Mouse (Mus musculus): ENCODE measurements around the gene Fancc. TPM values are rescaled to one million over a fixed set of nuclear protein-coding genes. Genes with fewer than 3 reads are reported as not detected.
A peak's percentile ranks its signal among the peaks of the same experiment; 100 is the strongest.
"Not testable (repeated sequence)": the region's sequence is repeated elsewhere in the genome, so short reads cannot be mapped to it uniquely, and the experiment has no call there.

Fancc gene
- polyA plus RNA-seq, 1 experiment from 2014 or later, result 16.1 TPM

DNA sequence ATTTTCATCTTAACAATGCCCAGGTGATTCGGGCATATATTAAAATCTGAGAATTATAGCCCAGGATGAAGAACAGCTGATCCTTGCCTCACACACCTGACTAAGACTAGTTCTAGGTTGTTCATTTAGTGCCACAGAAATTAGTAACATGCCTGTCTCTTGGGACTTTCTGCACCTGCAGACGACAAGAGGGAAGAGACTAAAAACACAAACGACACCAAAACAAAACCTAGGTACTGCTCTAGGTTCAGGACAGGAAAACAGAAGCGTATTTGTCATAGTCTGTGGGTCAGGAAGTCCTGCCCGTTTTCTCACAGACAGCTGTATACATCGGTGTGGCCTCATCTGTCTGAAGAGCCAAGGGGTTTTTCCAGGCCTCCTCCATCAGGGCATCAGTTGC lies 51.7 kb downstream of the Fancc start:
- Histone ChIP-seq H3K4me1 (no peaks in the 10 kb centered on the region), H3K27me3 (replicated peaks) (no peaks in the 10 kb centered on the region), H3K4me3 (no peak overlapping the region), H3K9me3 (no peaks in the 10 kb centered on the region), H3K27ac (no peak overlapping the region), H3K4me2 (no peak overlapping the region), H3K36me3 (replicated peaks) (no peaks in the 10 kb centered on the region), H3K9ac (no peak overlapping the region)
- no peak for ATAC-seq (replicated peaks)
- WGBS, result 85% methylated on average over 6 of the region's 6 CpGs

DNA sequence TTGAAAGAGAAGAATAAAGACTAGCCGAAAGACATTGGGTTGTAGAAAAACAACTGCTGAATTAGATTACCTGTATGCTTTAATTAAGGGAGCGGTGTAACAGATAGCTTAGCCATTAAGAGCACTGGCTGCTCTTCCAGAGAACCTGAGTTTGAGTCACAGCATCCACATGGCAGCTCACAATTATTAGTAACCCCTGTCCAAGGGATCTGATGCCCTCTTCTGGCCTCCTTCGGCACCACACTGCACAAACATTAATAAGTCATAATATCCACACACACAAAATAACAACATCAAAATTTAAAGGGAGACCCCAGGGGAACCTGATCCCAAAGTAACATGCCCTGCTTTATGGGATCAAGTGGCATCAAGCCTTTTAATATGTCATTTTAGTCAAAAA lies 64.3 kb downstream of the Fancc start:
- 93% methylated on average over 3 of the region's 3 CpGs for WGBS
- no peak for ATAC-seq (replicated peaks)
- H3K9ac ChIP-seq, result no peak overlapping the region

DNA sequence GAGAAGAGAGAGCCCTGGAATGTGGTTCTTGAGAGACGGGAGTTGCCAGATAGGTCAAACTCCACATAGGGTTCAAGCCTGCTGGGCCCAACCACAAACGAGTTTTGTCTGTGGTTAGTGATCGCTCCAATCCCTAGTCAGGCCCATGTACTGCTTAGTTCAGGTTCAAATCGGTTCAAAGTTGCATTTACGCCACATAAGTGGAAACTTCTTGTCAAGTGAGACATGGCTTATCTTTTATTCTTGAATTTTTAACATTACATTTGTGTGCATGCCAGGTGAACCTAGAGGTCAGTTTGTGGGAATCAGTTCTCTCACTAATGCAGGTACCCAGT lies 65.3 kb downstream of the Fancc start:
- ATAC-seq (replicated peaks), result peak; percentile 1
- peak overlapping the region; percentile 64 for H3K9ac ChIP-seq
- peak overlapping the region; percentile 91 for H3K27ac ChIP-seq
- no peaks in the 10 kb centered on the region for H3K9me3 ChIP-seq
- H3K4me3 ChIP-seq, result peak overlapping the region; percentile 66
- H3K4me1 ChIP-seq, result peaks cover 8% of the 10 kb centered on the region; the same call in 1 of the 2 replicates
- no peaks in the 10 kb centered on the region for H3K36me3 ChIP-seq (replicated peaks)
- H3K4me2 ChIP-seq, result peak overlapping the region; percentile 67
- no peaks in the 10 kb centered on the region for H3K27me3 ChIP-seq (replicated peaks)
- WGBS, result 10% methylated on average over 5 of the region's 5 CpGs

More for the DNA sequence above, 64.3 kb downstream of the Fancc start:
- Histone ChIP-seq H3K4me1 (peaks cover 8% of the 10 kb centered on the region; the same call in 1 of the 2 replicates), H3K4me2 (no peak overlapping the region), H3K4me3 (no peak overlapping the region), H3K27me3 (replicated peaks) (no peaks in the 10 kb centered on the region), H3K9me3 (no peaks in the 10 kb centered on the region), H3K36me3 (replicated peaks) (no peaks in the 10 kb centered on the region), H3K27ac (no peak overlapping the region)

DNA sequence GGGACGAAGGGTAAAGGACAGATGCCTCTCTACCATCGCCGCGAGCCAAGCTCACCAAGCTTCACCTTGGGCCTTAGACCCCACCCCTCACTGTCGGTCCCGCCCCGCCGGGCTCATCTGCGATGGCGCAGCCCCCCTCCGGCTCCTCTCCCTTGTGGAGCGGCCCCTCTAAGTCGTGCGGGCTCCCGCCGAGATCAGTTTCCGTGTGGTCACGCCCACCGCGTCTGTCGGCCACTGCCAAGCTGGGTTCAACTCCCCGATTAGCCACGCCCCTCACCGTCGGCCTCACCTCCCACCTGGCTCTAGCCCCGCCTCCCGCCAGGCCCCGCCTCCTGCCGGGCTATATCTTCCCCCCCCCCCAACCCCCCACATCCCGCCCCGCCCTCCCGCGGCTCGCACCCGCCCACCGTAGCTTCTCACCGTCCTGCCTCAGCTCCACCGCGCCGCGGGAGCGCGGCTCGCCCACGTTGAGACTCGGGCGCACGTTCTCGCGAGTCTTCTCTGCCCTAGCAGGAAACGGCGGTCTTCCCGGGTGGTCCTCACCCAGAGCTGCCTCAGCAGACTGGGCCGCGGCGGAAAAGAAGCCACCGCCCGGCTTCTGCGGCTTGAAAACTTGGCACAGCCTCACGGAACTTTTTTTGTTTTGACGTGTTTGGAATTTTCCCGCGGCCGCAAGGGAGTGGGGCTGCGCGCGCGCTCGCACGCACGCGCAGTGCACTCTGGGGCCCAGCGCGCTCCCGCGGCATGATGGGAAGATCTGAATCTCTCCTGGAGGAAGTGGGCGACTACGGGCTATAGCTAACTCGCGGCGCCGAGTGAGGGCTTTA lies 65.8 kb downstream of the Fancc start:
- Histone ChIP-seq H3K4me2 (peak overlapping the region; percentile 67), H3K4me3 (peak overlapping the region; percentile 66), H3K4me1 (peaks cover 8% of the 10 kb centered on the region; the same call in 1 of the 2 replicates), H3K9ac (peak overlapping the region; percentile 64), H3K27ac (peak overlapping the region; percentile 91), H3K36me3 (replicated peaks) (no peaks in the 10 kb centered on the region), H3K9me3 (no peaks in the 10 kb centered on the region), H3K27me3 (replicated peaks) (no peaks in the 10 kb centered on the region)
- WGBS, result under 1% methylated on average over 76 of the region's 82 CpGs
- ATAC-seq (replicated peaks), result peak; percentile 97

DNA sequence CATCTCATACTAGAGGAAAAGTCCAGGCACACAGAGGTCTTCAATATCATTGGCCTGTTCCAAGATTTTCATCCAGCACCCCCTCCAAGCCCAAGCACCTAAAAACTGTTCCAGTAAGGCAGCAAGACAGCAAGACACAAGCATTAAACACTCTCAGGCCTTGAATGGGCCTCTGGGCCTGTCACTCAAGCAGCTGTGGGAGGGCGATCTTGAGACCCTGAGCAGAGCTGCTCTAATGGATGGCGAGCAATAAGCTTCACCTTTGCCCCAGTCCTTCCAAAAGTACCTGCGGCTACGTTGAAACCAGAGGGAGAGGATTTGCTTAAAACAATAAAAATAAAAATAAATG lies 66.4 kb downstream of the Fancc start:
- peak overlapping the region; percentile 67 for H3K4me2 ChIP-seq
- 0% methylated on average over 4 of the region's 4 CpGs for WGBS
- no peaks in the 10 kb centered on the region for H3K36me3 ChIP-seq (replicated peaks)
- peak overlapping the region; percentile 64 for H3K9ac ChIP-seq
- H3K27ac ChIP-seq, result peak overlapping the region; percentile 91
- H3K4me3 ChIP-seq, result peak overlapping the region; percentile 66
- no peaks in the 10 kb centered on the region for H3K9me3 ChIP-seq
- H3K4me1 ChIP-seq, result peaks cover 8% of the 10 kb centered on the region; the same call in 1 of the 2 replicates
- ATAC-seq (replicated peaks), result peak; percentile 86
- no peaks in the 10 kb centered on the region for H3K27me3 ChIP-seq (replicated peaks)

DNA sequence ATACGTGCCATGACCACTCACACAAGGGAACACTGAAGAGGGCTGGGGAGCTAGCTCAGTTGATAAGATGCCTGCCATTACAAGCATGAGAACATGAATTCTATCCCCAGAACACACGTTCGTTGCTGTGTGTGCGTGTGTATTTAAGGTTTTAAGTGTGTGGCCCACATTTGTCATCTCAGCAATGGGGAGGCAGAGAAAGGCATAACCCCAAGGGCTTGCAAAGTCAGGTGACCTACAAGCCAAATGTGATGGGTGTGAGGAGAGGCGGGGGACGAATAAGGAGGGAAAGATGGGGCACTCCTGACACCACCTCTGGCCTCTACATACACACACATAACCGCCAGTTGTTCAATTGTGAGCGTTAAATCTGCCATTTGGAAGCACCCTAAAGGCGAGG lies 66.9 kb downstream of the Fancc start:
- Histone ChIP-seq H3K27ac (peak overlapping the region; percentile 91), H3K27me3 (replicated peaks) (no peaks in the 10 kb centered on the region), H3K4me2 (peak overlapping the region; percentile 67), H3K4me1 (peaks cover 8% of the 10 kb centered on the region; the same call in 1 of the 2 replicates), H3K9ac (peak overlapping the region; percentile 64), H3K4me3 (peak overlapping the region; percentile 66), H3K36me3 (replicated peaks) (no peaks in the 10 kb centered on the region), H3K9me3 (no peaks in the 10 kb centered on the region)
- no peak; the same call in 1 of the 2 replicates for ATAC-seq (replicated peaks)
- 79% methylated on average over 9 of the region's 9 CpGs for WGBS

DNA sequence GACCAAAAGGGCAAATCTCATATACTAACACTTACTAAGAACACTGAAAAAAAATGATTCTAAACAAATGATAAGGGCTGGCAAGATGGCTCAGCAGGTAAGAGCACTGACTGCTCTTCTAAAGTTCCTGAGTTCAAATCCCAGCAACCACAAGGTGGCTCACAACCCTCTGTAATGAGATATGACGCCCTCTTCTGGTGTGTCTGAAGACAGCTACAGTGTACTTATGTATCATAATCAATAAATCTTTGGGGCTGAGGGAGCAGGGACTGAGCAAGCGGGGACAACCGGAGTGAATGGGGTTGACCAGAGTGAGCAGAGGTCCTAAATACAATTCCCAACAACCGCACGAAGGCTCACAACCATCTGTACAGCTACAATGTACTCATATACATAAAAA lies 68.9 kb downstream of the Fancc start:
- H3K36me3 ChIP-seq (replicated peaks); H3K27me3 ChIP-seq (replicated peaks); H3K4me2 ChIP-seq; H3K27ac ChIP-seq; H3K9me3 ChIP-seq; H3K4me1 ChIP-seq; ATAC-seq (replicated peaks); H3K9ac ChIP-seq; H3K4me3 ChIP-seq: not testable (repeated sequence)
- WGBS, result 95% methylated on average over 5 of the region's 5 CpGs

DNA sequence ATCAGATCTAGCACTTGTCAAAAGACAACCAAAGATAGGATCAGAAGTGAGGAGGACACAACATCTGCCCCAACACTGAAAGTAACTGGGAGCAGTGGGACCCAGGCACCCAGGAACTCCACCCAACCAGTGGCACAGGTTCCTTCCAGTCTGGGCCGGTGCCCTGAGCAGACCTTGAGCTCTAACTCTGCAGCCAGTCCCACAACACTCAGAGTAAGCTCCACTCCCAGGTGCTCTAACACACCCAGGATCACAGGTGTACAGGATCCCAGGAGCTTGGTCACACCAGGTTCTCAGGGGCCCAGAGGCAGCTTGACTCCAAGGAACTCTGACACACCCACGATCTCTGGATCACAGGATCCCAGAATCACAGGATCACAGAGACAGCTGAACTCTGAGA lies 74.0 kb downstream of the Fancc start:
- H3K27me3 ChIP-seq (replicated peaks), result no peaks in the 10 kb centered on the region
- no peak overlapping the region for H3K4me2 ChIP-seq
- 98% methylated on average over 2 of the region's 2 CpGs for WGBS
- H3K9me3 ChIP-seq, result no peaks in the 10 kb centered on the region
- no peak overlapping the region for H3K27ac ChIP-seq
- no peak overlapping the region for H3K4me3 ChIP-seq
- H3K4me1 ChIP-seq, result no peaks in the 10 kb centered on the region
- no peaks in the 10 kb centered on the region for H3K36me3 ChIP-seq (replicated peaks)
- no peak for ATAC-seq (replicated peaks)
- no peak overlapping the region for H3K9ac ChIP-seq

DNA sequence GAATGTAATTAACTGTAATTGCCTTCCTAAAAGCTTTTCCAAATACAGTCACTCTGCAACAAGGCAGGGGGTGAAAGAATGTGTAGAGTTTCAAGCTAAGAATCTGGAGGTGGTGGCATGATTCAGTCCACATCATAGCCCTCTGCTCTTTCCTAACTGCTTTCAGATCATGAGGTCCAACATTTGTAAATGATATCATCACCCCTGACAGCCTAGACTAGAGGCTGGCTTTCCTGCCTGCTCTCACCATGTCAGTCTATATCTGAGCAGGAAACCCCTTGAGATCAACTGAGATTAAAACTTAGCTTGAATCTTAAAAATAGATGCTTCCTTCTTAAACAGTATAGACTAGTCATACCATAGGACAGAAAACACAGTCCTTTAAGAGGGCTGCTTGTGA lies 75.9 kb downstream of the Fancc start:
- no peaks in the 10 kb centered on the region for H3K9me3 ChIP-seq
- no peaks in the 10 kb centered on the region for H3K27me3 ChIP-seq (replicated peaks)
- no peak overlapping the region for H3K4me2 ChIP-seq
- H3K36me3 ChIP-seq (replicated peaks), result no peaks in the 10 kb centered on the region
- H3K9ac ChIP-seq, result no peak overlapping the region
- no peak for ATAC-seq (replicated peaks)
- H3K27ac ChIP-seq, result no peak overlapping the region
- H3K4me3 ChIP-seq, result no peak overlapping the region
- no peaks in the 10 kb centered on the region for H3K4me1 ChIP-seq

DNA sequence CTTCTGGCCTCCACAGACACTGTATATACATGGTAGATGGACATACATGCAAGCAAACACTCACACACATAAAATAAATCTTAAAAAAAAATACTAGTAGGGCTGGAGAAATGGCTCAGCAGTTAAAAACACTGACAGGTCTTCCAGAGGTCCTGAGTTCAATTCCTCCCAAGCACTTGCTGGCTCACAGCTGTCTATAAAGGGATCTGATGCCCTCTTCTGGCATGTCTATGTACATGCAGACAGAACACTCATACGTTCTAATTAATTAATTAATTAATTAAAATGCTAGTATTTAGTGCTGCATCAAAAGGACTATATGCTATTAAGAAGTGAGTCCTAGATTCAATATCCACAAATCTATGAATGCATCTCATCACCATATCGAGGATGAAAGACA lies 78.9 kb downstream of the Fancc start:
- Histone ChIP-seq H3K27ac (no peak overlapping the region), H3K4me3 (no peak overlapping the region), H3K9ac (no peak overlapping the region), H3K9me3 (no peaks in the 10 kb centered on the region), H3K36me3 (replicated peaks) (no peaks in the 10 kb centered on the region), H3K4me2 (no peak overlapping the region), H3K4me1 (no peaks in the 10 kb centered on the region), H3K27me3 (replicated peaks) (no peaks in the 10 kb centered on the region)
- WGBS, result 76% methylated on average over 2 of the region's 2 CpGs
- no peak for ATAC-seq (replicated peaks)

DNA sequence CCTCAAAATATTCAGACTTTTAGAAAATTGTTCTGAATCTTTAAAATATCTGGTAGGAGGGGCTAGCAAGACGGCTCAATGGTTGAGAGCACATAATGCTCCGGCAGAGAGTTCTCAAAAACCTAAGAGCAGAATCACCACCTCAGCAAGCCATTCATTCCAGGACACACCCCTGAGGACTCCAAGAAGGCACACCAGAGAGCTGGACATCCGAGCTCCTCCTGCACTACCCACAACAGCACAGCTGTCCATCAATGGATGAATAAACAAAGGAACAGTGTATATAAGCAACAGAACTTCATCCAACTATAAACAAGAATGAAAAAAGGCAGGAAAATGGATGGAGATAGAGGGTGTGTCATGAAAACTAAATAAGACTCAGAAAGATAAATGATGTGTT lies 80.3 kb downstream of the Fancc start:
- no peak for ATAC-seq (replicated peaks)
- no peaks in the 10 kb centered on the region for H3K36me3 ChIP-seq (replicated peaks)
- no peak overlapping the region for H3K4me3 ChIP-seq

DNA sequence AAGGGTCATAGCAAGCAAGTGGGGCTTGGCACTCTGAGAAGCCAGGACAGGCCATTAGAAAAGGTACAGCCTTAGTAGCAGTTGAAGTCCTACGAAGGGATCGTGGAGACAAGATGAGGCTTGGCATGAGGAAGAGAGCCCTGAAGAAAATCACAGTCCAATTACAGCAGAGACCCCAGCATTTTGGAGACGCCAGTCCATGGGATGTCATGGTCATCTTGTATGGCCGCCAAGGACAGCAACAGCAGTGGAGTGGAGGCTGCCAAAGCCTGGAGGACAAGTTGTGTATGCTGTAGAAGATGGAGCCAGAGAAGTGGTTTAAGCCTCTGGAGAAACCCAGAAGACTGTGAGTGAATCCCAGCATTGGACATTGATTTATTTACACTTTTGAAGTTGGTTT lies 84.4 kb downstream of the Fancc start:
- H3K9ac ChIP-seq, result no peak overlapping the region
- no peak overlapping the region for H3K4me3 ChIP-seq
- H3K27me3 ChIP-seq (replicated peaks), result no peaks in the 10 kb centered on the region
- no peaks in the 10 kb centered on the region for H3K9me3 ChIP-seq
- ATAC-seq (replicated peaks), result no peak
- no peak overlapping the region for H3K4me2 ChIP-seq
- H3K27ac ChIP-seq, result no peak overlapping the region
- no peaks in the 10 kb centered on the region for H3K4me1 ChIP-seq
- 98% methylated on average over 4 of the region's 4 CpGs for WGBS
- H3K36me3 ChIP-seq (replicated peaks), result no peaks in the 10 kb centered on the region

More for the DNA sequence above, 80.3 kb downstream of the Fancc start:
- Histone ChIP-seq H3K27me3 (replicated peaks) (no peaks in the 10 kb centered on the region), H3K4me2 (no peak overlapping the region), H3K4me1 (no peaks in the 10 kb centered on the region), H3K9ac (no peak overlapping the region), H3K27ac (no peak overlapping the region), H3K9me3 (no peaks in the 10 kb centered on the region)
- WGBS, result 62% methylated on average over 3 of the region's 3 CpGs

DNA sequence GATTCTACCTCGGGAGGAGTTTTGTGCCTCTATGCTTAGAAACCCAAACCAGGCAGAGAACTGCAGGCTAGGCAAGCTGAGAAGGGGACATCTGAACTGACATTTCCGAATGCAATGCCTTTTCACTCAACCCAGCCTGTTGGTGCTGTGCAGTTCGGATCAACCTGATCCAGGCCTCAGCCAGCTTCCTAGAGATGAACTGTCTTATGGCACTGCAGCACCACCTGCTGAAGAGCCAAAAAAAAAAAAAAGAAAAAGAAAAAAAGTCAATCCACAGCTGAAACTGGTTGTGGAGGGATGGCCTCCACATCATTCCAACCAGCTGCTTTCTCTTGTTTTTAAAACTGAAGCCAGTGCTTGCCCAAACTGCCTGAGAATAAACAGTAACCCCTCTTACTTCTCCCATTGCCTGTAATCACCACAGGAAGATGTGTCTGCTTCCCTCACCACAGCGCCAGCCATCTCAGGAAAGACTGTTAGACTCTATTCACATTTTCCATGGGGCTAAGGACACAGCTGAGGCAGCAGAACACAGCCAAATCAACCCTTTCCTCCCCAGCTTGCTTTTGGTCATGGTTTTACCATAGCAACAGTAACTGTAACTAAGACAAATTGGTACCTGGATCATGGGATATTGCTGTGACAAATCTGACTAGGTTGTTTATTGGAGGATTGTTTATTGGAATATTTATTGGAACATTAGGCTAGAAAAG lies 85.6 kb downstream of the Fancc start:
- Histone ChIP-seq H3K9ac (no peak overlapping the region), H3K36me3 (replicated peaks) (no peaks in the 10 kb centered on the region), H3K9me3 (no peaks in the 10 kb centered on the region), H3K4me1 (no peaks in the 10 kb centered on the region), H3K27ac (no peak overlapping the region), H3K27me3 (replicated peaks) (no peaks in the 10 kb centered on the region), H3K4me2 (no peak overlapping the region), H3K4me3 (no peak overlapping the region)
- WGBS, result 76% methylated on average over 4 of the region's 4 CpGs
- ATAC-seq (replicated peaks), result no peak
